Mouse (Mus musculus) forebrain, embryonic 10.5 days (tissue): ENCODE measurements around the gene Fbln1. TPM values are rescaled to one million over a fixed set of nuclear protein-coding genes. Genes with fewer than 3 reads are reported as not detected.

ENCODE experiments used
- DNase-seq: peaks from one replicate; pipeline ENCODE4 v3.0.0-alpha.2; 2017; ENCODE audit warnings: low spot score; ENCODE audit errors: extremely low spot score
- H3K27ac ChIP-seq: fragments of 300-500 bp; sonication (generic); 2 replicates; pipeline ENCODE4 v1.5.1; 2016; ENCODE audit warnings: mild to moderate bottlenecking
- H3K27me3 ChIP-seq: fragments of 300-500 bp; sonication (generic); 2 replicates; pipeline ENCODE4 v1.6.1; 2016; ENCODE audit warnings: mild to moderate bottlenecking; ENCODE audit not compliant: poor library complexity, severe bottlenecking
- H3K36me3 ChIP-seq: fragments of 300-500 bp; sonication (generic); replicated peaks from 2 replicates; pipeline ENCODE4 v1.6.1; 2016; ENCODE audit warnings: mild to moderate bottlenecking, moderate library complexity
- H3K4me1 ChIP-seq: fragments of 300-500 bp; sonication (generic); 2 replicates; pipeline ENCODE4 v1.6.1; 2016
- H3K4me3 ChIP-seq: fragments of 300-500 bp; sonication (generic); 2 replicates; pipeline ENCODE4 v1.5.1; 2016; ENCODE audit warnings: mild to moderate bottlenecking, moderate library complexity
- H3K9me3 ChIP-seq: fragments of 300-500 bp; sonication (generic); 2 replicates; pipeline ENCODE4 v1.6.1; 2016; ENCODE audit warnings: mild to moderate bottlenecking, moderate library complexity
- WGBS: fragments of 180-500 bp; shearing (Covaris S2); methylation state at CpG from one replicate; pipeline ENCODE4 v1.1.7; 2016; 5-methylcytosine and 5-hydroxymethylcytosine counted together
- polyA plus RNA-seq: library from polyadenylated mRNA; unstranded; fragments of >200 nt; fragmentation: Nextera tagmentation; extraction: Ambion mirVana; gene quantifications from 2 replicates; pipeline ENCODE4 v1.2.1, GENCODE M21; 2016

Gene Fbln1
- polyA plus RNA-seq, 1 experiment from 2014 or later, result 157 TPM

GRCm38 (mm10) chr15:85248311-85248710 lies 42.6 kb downstream of the Fbln1 start:
- Histone ChIP-seq H3K36me3 (peaks cover 100% of the 10 kb centered on the region), H3K27me3 (no peaks in the 10 kb centered on the region), H3K4me3 (no peak overlapping the region), H3K9me3 (no peaks in the 10 kb centered on the region), H3K4me1 (no peaks in the 10 kb centered on the region), H3K27ac (no peak overlapping the region)
- no peak for DNase-seq
- 95% methylated on average over 5 of the region's 5 CpGs for WGBS

GRCm38 (mm10) chr15:85249252-85249651 lies 43.5 kb downstream of the Fbln1 start:
- peaks cover 100% of the 10 kb centered on the region for H3K36me3 ChIP-seq
- H3K9me3 ChIP-seq, result no peaks in the 10 kb centered on the region
- peak; percentile 31 for DNase-seq
- no peak overlapping the region for H3K4me3 ChIP-seq
- H3K4me1 ChIP-seq, result no peaks in the 10 kb centered on the region
- H3K27me3 ChIP-seq, result no peaks in the 10 kb centered on the region
- H3K27ac ChIP-seq, result no peak overlapping the region
- WGBS, result 59% methylated on average over 5 of the region's 5 CpGs

GRCm38 (mm10) chr15:85250436-85250835 lies 44.7 kb downstream of the Fbln1 start:
- WGBS, result 93% methylated on average over 2 of the region's 2 CpGs

GRCm38 (mm10) chr15:85252476-85252875 lies 46.7 kb downstream of the Fbln1 start:
- Histone ChIP-seq H3K36me3 (peaks cover 93% of the 10 kb centered on the region), H3K4me1 (no peaks in the 10 kb centered on the region), H3K27ac (no peak overlapping the region), H3K9me3 (no peaks in the 10 kb centered on the region), H3K4me3 (no peak overlapping the region), H3K27me3 (no peaks in the 10 kb centered on the region)
- no peak for DNase-seq
- 94% methylated on average over 6 of the region's 6 CpGs for WGBS

More at GRCm38 (mm10) chr15:85250436-85250835, 44.7 kb downstream of the Fbln1 start:
- no peaks in the 10 kb centered on the region for H3K4me1 ChIP-seq
- H3K27ac ChIP-seq, result no peak overlapping the region
- no peaks in the 10 kb centered on the region for H3K27me3 ChIP-seq
- H3K9me3 ChIP-seq, result no peaks in the 10 kb centered on the region
- no peak overlapping the region for H3K4me3 ChIP-seq
- peaks cover 100% of the 10 kb centered on the region for H3K36me3 ChIP-seq
- DNase-seq, result no peak

- DNase-seq, result peak; percentile 40
- Histone ChIP-seq H3K27me3 (no peaks in the 10 kb centered on the region), H3K27ac (no peak overlapping the region), H3K4me3 (no peak overlapping the region), H3K9me3 (peaks cover 19% of the 10 kb centered on the region), H3K4me1 (no peaks in the 10 kb centered on the region), H3K36me3 (peaks cover 83% of the 10 kb centered on the region)
- 72% methylated on average over 6 of the region's 6 CpGs for WGBS
Observed at GRCm38 (mm10) chr15:85257775-85258429, 52.2 kb downstream of the Fbln1 start.

GRCm38 (mm10) chr15:85262805-85263204 lies 57.1 kb downstream of the Fbln1 start:
- no peak for DNase-seq
- Histone ChIP-seq H3K4me1 (peaks cover 10% of the 10 kb centered on the region), H3K9me3 (peaks cover 19% of the 10 kb centered on the region), H3K4me3 (no peak overlapping the region), H3K27ac (no peak overlapping the region), H3K36me3 (peaks cover 78% of the 10 kb centered on the region), H3K27me3 (no peaks in the 10 kb centered on the region)
- 90% methylated on average over 5 of the region's 5 CpGs for WGBS

- no peaks in the 10 kb centered on the region for H3K9me3 ChIP-seq
- DNase-seq, result peak; percentile 85
- H3K27ac ChIP-seq, result 0 out of 2 replicates have a peak overlapping the region, but pooled peaks have one; percentile 8
- no peak overlapping the region for H3K4me3 ChIP-seq
- WGBS, result 60% methylated on average over 14 of the region's 14 CpGs
- no peaks in the 10 kb centered on the region for H3K27me3 ChIP-seq
- peaks cover 59% of the 10 kb centered on the region for H3K36me3 ChIP-seq
- H3K4me1 ChIP-seq, result peaks cover 22% of the 10 kb centered on the region
Observed at GRCm38 (mm10) chr15:85266729-85267434, 61.1 kb downstream of the Fbln1 start.

GRCm38 (mm10) chr15:85267891-85268290 lies 62.1 kb downstream of the Fbln1 start:
- H3K36me3 ChIP-seq, result peaks cover 63% of the 10 kb centered on the region
- 89% methylated on average over 19 of the region's 19 CpGs for WGBS

GRCm38 (mm10) chr15:85272988-85273387 lies 67.2 kb downstream of the Fbln1 start:
- Histone ChIP-seq H3K27me3 (no peaks in the 10 kb centered on the region), H3K9me3 (no peaks in the 10 kb centered on the region), H3K4me3 (no peak overlapping the region), H3K4me1 (peaks cover 29% of the 10 kb centered on the region), H3K27ac (peak overlapping the region; percentile 62; the same call in 1 of the 2 replicates), H3K36me3 (peaks cover 29% of the 10 kb centered on the region)
- DNase-seq, result no peak
- 31% methylated on average over 11 of the region's 11 CpGs for WGBS

More at GRCm38 (mm10) chr15:85267891-85268290, 62.1 kb downstream of the Fbln1 start:
- H3K4me1 ChIP-seq, result peaks cover 29% of the 10 kb centered on the region
- H3K9me3 ChIP-seq, result no peaks in the 10 kb centered on the region
- 0 out of 2 replicates have a peak overlapping the region, but pooled peaks have one; percentile 3 for H3K27ac ChIP-seq
- H3K4me3 ChIP-seq, result no peak overlapping the region
- DNase-seq, result no peak
- no peaks in the 10 kb centered on the region for H3K27me3 ChIP-seq

- Histone ChIP-seq H3K36me3 (peaks cover 11% of the 10 kb centered on the region), H3K27me3 (no peaks in the 10 kb centered on the region), H3K4me3 (no peak overlapping the region), H3K27ac (0 out of 2 replicates have a peak overlapping the region, but pooled peaks have one; percentile 8), H3K4me1 (peaks cover 19% of the 10 kb centered on the region), H3K9me3 (no peaks in the 10 kb centered on the region)
- WGBS, result 95% methylated on average over 8 of the region's 8 CpGs
- no peak for DNase-seq
Observed at GRCm38 (mm10) chr15:85277221-85277620, 71.5 kb downstream of the Fbln1 start.

GRCm38 (mm10) chr15:85278986-85279385 lies 73.2 kb downstream of the Fbln1 start:
- WGBS, result 93% methylated on average over 5 of the region's 5 CpGs
- H3K4me1 ChIP-seq, result 0 out of 2 replicates have a peak, but pooled peaks cover 5% of the 10 kb centered on the region
- H3K4me3 ChIP-seq, result no peak overlapping the region
- no peaks in the 10 kb centered on the region for H3K9me3 ChIP-seq
- no peak overlapping the region for H3K27ac ChIP-seq
- no peak for DNase-seq
- H3K36me3 ChIP-seq, result peaks cover 7% of the 10 kb centered on the region
- no peaks in the 10 kb centered on the region for H3K27me3 ChIP-seq

GRCm38 (mm10) chr15:85282021-85282420 lies 76.3 kb downstream of the Fbln1 start:
- Histone ChIP-seq H3K27ac (no peak overlapping the region), H3K4me1 (no peaks in the 10 kb centered on the region), H3K36me3 (peaks cover 13% of the 10 kb centered on the region), H3K27me3 (no peaks in the 10 kb centered on the region), H3K9me3 (no peaks in the 10 kb centered on the region), H3K4me3 (no peak overlapping the region)
- DNase-seq, result no peak
- 86% methylated on average over 5 of the region's 5 CpGs for WGBS

GRCm38 (mm10) chr15:85284651-85285050 lies 78.9 kb downstream of the Fbln1 start:
- H3K9me3 ChIP-seq, result no peaks in the 10 kb centered on the region
- no peak overlapping the region for H3K4me3 ChIP-seq
- no peak for DNase-seq
- no peaks in the 10 kb centered on the region for H3K4me1 ChIP-seq
- H3K36me3 ChIP-seq, result peaks cover 11% of the 10 kb centered on the region
- H3K27ac ChIP-seq, result no peak overlapping the region
- no peaks in the 10 kb centered on the region for H3K27me3 ChIP-seq
- WGBS, result 94% methylated on average over 6 of the region's 6 CpGs
